Mouse (Mus musculus) Muller cell, postnatal 12 days (primary cell): ENCODE measurements around the gene Magoh.
A peak's percentile ranks its signal among the peaks of the same experiment; 100 is the strongest.

Experiments
- DNase-seq: peaks from one replicate; pipeline ENCODE4 v3.0.0-alpha.2; 2015; ENCODE audit errors: inconsistent ontology term

Magoh gene

DNA sequence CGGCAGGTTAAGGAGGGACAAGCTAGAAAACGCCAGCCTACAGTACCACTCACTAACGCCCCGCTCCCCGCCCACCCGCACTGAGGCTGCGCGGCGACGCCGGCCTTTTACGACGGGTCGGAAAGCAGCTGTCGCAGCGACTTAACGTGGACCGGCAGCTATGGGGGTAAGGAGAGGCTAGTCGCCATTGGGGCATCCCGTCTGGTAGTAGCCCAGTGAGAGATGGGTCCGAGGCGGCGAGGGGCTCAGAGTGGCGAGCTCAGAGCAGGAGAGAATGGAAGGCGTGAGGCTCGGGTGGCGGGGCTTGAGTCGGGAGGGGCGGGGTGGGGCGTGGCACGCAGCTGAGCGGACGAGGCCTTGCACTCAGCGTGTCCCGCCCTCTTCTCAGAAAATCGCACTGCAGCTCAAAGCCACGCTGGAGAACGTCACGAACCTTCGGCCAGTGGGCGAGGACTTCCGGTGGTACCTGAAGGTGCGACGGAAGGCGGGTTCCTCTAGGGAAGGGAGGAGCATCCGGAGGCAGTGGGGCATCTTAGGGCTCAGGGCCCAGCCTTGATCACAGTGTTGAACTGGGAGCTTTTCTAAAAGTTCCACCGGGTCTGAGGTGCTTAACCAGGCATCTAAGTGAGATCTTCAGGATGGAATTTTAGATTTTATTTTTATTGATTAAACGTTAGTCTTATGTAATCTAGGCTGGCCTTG, 10.3 kb downstream of the Magoh start, which contains the start of gene 0610037L13Rik:
TSS of gene 0610037L13Rik (plus strand) at position 83 of the 702 bp plus-strand sequence.
- peak; percentile 96 for DNase-seq

DNA sequence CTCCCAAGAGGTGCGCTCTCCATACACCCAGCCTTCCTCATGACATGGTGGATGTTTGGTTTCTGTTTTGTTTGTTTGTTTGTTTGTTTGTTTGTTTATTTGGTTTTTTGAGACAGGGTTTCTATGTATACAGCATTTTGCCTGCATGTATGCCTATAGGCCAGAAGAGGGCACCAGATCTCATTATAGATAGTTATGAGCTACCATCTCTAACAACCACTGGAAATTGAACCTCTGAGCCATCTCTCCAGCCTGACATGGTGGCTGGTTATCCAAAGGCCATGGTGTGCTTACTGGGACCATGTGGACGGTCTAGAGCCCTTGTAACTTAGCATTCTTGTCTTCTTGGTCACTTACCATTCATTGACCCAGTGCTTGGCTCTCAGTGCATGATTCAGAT, 13.1 kb downstream of the Magoh start:
- peak; percentile 2 for DNase-seq

DNA sequence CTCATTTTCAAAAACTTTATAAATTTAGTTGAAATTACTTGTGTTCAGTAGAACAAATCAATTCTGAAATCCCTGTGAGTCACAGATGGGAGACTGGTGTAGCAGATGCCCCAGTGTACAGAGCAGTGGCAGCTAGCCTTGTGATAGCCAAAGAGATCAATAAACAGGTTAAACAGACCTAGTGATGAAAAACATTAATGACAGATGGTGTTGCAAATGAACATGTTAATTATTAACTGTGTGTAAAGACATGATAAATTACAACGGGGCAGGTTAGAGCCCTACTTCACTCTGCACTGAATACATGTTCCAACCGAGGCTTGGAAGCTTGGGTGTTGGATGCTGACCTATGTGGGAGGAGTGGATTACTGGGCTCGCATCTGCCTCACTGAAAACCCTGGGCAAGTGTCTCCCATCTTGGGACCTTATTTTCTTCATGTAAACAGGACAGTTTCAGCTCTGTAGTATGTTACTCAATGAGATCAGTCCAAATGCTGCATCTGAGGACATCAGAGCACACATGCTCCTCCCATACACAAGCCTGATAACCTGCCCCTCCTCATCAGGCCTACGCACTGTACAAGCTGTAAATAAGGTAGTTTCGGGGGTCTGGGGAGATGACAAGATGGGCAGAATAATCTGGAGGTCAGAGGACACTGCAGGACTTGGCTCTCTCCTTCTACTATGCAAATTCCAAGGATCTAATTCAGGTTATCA, 19.8 kb downstream of the Magoh start:
- no peak for DNase-seq

DNA sequence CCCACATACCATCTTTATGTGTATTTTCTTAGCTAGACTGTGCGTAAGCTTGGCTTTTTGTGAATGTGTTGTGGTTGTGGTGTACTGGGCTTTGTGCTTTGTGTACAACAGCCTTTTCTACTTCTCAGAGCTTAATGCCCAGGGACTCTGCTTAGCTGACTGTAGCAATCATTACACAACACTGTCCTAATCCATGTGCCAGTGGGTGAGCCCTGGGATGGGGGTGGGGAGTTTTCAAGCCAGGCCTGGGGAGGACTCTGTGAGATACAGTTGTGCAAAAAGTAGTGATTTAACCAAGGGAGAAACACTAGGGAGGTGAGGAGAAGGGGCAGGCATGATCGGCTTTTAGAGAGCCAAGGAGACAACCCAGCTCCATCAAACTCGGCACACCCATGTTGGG, 20.7 kb downstream of the Magoh start:
- DNase-seq = no peak

DNA sequence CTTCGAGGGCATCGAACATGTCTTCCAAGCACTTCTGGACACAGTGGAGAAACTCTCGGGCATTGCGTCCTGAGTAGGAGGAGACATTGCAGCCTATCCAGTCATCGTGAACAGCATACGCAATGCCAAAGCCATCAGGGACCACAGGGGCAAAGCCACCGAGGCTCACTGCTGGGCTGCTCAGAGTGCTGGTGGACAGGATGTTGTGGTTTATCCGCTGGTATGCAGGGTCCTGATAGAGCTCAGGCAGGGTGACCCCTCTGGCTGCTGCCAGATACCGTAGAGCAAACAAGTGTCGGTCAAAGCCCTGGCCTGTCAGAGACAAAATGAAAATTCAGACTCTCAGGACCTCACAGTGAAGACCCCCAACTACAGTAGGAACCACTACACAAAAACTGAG, 24.7 kb downstream of the Magoh start:
- no peak for DNase-seq

DNA sequence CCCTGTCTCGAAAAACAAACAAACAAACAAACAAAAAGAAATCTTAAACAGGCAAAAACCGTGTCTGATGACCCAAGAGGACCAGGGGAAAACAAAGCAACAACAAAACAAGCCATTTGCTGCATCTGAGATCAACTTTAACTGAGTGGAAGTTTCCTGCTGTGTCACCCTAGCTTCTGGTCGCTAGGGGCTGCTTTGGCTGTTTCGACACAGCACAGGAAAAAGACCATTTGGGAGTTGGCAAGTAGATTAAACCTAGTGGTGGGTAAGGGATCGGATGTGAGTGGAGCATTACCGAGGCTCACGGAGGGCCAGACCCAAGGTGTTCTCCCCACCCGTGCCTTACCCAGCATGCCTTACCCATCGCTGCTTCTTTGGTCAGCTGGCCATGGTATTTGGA, 27.0 kb downstream of the Magoh start:
- DNase-seq = no peak

DNA sequence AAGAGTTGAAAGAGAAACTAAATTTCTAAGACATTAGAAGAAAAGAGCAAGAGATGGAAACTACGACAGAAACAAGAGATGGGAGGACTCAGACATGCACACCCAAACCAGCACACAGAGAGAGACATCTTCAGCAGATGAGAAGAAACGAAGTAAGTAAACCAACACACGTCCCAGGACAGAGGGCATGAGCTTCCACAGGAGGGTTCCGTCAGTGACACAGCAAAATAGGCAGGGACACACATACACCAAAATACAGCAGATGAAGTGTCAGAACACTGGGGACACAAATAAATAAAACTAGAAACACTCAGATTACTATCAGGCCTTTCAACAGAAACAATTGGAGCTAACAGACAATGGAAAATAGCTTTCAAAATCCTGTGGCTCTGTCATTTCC, 30.5 kb downstream of the Magoh start:
- DNase-seq = no peak

DNA sequence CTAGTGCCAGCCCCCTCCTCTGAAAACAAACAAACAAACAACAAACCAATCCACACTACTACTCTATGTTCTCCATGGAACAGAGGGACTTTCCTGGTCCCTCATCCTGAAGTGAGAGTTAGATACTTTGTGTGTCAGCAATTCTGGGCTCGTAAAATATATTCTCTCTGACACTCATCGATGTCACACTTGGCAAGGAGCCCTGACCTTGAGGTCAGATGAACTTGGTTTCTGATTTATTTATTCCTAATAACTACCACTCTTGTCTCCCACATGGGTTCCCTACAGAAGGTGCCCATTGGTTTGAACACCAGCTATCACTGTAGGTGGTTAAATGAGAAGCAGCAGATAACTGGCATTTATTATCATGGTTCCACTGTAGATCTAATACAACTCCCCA, 40.8 kb downstream of the Magoh start:
- DNase-seq = no peak

DNA sequence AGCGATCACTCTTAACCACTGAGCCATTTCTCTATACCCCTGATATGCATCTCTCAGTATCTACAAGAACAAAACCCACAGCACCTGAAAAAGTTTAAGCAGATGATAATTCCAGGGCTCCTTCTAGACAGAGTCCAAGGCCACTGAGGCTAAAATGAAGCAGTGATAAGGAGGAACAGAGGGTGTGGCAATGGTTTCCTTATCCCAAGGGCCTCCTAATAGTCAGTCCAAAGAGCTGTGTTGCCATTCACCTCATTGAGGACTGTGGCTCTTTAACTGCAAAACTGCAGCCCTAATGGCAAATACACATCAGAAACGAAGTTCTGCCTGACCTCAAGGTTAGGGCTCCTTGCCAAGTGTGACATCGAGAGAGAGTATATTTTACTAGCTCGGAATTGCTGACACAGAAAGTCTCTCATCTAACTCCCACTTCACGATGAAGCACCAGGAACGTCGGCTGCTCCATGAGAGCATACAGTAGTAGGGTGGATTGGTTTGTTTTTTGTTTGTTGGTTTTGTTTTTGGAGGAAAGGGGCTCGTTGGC, 41.7 kb downstream of the Magoh start:
- DNase-seq = no peak

DNA sequence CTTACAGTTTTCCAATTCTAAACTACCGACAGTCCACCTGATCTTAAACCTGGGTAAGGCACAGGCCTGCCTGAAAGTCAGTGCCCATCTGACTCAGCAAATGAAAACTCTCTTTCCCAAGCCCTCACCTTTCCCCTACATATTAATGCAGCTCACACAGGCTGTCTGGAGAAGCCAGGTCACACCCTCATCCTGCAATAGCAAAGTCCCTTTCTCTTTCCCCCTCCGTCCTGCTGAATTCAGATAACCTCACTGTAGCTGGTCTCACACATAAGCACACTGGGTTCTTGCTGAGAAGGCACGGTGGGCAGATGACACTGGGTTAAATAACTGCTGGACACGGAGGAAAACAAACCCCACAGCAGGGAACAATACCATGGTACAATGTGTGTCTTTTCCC, 42.4 kb downstream of the Magoh start:
- DNase-seq = no peak

DNA sequence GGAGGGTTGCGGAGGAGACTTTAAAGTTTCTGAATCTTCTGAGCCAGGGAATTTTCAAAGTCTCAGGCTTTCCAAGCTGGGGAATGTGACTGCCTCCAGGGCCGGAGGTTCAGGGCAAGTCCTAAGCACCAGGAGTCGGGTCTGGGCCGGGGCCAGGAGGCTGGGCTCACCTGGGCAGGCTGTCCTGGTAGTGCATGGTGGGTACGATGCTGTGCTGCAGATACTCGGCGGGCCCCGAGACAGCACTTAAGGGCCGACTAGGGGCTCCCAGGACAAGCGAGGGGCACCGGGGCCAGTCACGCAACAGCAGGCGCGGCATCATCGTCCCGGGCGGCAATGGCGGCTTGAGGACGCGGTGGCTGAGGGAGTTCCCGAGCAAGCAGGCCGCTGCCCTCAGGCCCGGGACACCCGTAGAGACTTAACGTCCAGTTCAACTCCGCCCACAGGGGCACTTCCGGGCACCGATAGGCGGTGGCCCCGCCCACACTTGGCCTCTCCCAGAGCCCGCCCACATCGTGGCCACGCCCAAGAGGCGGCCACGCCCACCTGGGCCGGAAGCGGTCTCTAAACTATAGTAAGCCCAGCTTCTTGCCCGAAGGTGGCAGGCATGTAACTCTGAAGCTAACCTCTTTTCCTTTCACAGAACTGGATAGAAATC, 43.7 kb downstream of the Magoh start, which contains the start of gene Cpt2:
TSS of gene Cpt2 (minus strand) at position 466 of the 658 bp plus-strand sequence.
- peak; percentile 97 for DNase-seq

DNA sequence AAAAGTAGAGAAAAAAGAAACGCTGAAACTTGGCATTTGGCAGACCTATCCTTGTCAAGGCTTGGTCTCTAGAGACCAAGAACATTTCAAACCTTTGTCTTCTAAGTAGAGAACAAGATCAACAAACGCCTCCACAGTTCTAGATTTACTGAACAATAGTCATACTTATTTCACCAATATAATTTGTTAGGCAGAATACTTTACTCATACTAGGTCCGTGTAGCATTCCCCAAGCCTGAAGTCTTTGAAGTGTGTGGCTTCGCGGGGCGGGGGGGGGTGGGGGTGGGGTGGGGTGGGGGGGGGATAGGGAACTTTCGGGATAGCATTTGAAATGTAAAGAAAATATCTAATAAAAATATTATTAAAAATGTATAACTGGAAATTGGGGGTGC, 44.2 kb downstream of the Magoh start:
- DNase-seq = no peak

DNA sequence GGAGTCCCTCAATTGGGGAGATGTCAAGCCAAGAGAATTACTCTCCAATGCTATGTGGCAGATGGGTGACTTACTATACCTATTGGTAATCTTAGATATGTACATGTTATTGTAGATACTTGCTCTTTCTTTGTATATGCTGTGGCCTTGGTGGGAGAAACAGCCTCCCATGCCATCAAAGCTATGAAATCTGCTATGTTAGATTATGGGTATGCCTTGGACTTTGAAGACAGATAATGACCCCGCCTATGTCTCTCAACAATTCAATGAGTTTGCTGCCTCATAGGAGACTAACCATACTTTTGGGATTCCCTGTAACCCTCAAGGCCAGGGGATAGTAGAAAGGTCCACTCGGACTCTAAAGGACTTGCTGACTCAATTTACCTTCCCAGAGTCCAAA, 48.7 kb downstream of the Magoh start:
- no peak for DNase-seq

DNA sequence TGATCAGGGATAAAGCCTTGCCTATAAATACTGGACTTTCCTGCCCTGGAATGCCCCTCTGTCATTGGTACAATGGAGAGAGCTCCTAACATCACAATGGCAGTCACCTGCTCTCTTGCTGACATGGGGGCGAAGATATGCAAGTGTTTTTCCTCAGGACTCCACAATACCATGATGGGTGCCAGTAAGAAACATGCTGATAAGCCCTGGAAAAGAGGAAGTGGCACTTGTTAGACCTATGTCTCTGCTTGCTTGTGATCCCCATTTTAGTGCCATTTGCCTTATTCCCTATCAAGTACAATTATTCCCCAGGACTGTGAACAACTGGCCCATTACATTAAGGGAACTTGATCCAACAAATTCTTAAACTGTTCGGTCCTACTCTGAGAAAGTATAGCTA, 49.2 kb downstream of the Magoh start:
- DNase-seq = no peak

DNA sequence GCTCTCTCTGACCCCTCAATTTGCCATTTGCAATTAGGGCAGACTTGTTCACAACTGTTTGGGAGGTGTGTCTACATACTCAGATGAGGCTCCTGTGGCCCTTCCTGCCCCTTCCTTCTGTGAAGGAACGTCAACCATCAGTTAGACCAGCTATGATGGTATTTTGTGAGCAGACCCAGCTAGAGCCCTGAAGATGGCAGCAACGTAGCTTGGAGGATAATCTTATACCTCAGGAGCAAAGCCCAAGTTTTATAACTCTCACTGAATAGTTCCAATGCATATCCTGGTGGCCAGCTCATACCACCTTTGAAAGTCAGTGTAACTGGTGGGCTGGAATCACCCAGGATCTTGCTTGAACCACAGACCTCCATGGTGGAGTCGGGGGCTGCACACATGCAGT, 51.9 kb downstream of the Magoh start:
- no peak for DNase-seq

DNA sequence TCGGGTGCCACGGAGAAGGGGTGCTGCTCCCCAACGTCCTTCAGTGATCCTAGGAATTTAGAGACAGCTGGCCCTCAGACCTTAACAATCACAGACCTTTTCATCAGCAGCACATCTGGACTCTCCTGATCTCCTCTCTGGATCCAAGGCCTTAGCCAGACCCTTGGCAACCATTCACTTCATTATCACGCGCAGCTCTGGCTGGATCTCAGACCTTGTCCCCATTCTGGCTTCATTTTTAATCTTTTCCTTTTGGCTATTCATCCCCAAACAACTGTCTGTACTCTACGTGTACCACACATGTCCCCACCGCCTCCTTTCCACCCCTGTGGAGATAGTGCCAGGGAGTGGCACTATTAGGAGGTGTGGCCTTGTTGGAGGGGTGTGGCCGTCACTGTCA, 53.7 kb downstream of the Magoh start:
- DNase-seq = no peak

DNA sequence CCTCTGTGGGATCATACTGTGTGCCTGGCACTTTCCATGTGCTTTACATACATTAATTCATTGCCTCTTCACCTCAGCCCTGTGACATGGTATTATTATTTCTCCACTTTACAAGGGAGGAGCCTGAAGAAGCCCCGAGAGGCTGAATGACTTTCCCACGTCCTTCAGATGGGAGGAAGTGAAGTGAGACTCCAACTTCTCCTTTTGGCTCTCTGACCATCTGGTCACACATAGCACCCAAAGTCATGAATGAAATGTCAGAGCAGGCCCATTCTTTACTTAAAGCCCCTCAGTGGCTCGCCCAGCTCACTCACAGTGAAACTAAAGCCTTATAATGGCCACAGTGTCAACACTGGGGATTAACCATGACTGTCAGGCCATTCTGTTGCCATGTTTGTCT, 55.7 kb downstream of the Magoh start:
- DNase-seq = no peak
